Mouse (Mus musculus) stomach, postnatal 0 days (tissue): ENCODE measurements at regions not wholly inside any gene's neighbourhood (a gene's known extent, or its start where the extent isn't known, plus 50 kb on each side); places are given as distances from the start of the nearest gene placed in this dataset.

Source experiments
- ATAC-seq: fragments of 200-750 bp; cut with Nextera tagmentation; 2 replicates; pipeline ENCODE4 v1.8.0; 2017; ENCODE audit not compliant: low FRiP score, low TSS enrichment
- DNase-seq: peaks from one replicate; pipeline ENCODE4 v3.0.0-alpha.2; 2016; ENCODE audit warnings: low spot score
- H3K27ac ChIP-seq: fragments of 300-500 bp; sonication (generic); replicated peaks from 2 replicates; pipeline ENCODE4 v1.5.1; 2014; ENCODE audit warnings: mild to moderate bottlenecking, control low read depth
- H3K27me3 ChIP-seq: fragments of 300-500 bp; sonication (generic); 2 replicates; pipeline ENCODE4 v1.6.1; 2014; ENCODE audit warnings: low read length; ENCODE audit not compliant: control insufficient read depth, insufficient read depth
- H3K36me3 ChIP-seq: fragments of 300-500 bp; sonication (generic); 2 replicates; pipeline ENCODE4 v1.6.1; 2014; ENCODE audit warnings: low read length, mixed read lengths; ENCODE audit not compliant: control insufficient read depth, insufficient read depth
- H3K4me1 ChIP-seq: fragments of 300-500 bp; sonication (generic); replicated peaks from 2 replicates; pipeline ENCODE4 v1.6.1; 2014; ENCODE audit warnings: antibody characterized with exemption; ENCODE audit not compliant: control insufficient read depth, insufficient read depth
- H3K4me2 ChIP-seq: fragments of 300-500 bp; sonication (generic); replicated peaks from 2 replicates; pipeline ENCODE4 v1.6.1; 2014; ENCODE audit warnings: low read depth, mild to moderate bottlenecking, control low read depth, moderate library complexity
- H3K4me3 ChIP-seq: fragments of 300-500 bp; sonication (generic); 2 replicates; pipeline ENCODE4 v1.5.1; 2014; ENCODE audit warnings: low read depth, low read length, control low read depth
- H3K9ac ChIP-seq: fragments of 300-500 bp; sonication (generic); 2 replicates; pipeline ENCODE4 v1.6.1; 2014; ENCODE audit warnings: mild to moderate bottlenecking, low read length, control low read depth, mixed read lengths
- H3K9me3 ChIP-seq: fragments of 300-500 bp; sonication (generic); 2 replicates; pipeline ENCODE4 v1.6.1; 2016; ENCODE audit warnings: low read length; ENCODE audit not compliant: control insufficient read depth
- CTCF ChIP-seq: IDR thresholded peaks from 2 replicates; pipeline ENCODE4 v1.5.1; 2016; ENCODE audit warnings: antibody characterized with exemption, low read depth, mild to moderate bottlenecking, moderate library complexity
- EP300 ChIP-seq: optimal IDR thresholded peaks from 2 replicates; pipeline ENCODE3; 2016; ENCODE audit warnings: antibody characterized with exemption
- WGBS: fragments of 180-500 bp; shearing (Covaris S2); extraction: QIAGEN DNeasy Blood & Tissue Kit; methylation state at CpG from one replicate; pipeline ENCODE4 v1.1.7; 2014; 5-methylcytosine and 5-hydroxymethylcytosine counted together

GRCm38 (mm10) chr13:18063677-18064076, 70.5 kb upstream of the Yae1d1 start:
- TF ChIP-seq EP300 = no peak
- TF ChIP-seq CTCF = no peak
- Histone ChIP-seq H3K4me2 (no peak overlapping the region), H3K9ac (no peak overlapping the region), H3K27ac (no peak overlapping the region), H3K4me1 (no peaks in the 10 kb centered on the region), H3K36me3 (no peaks in the 10 kb centered on the region), H3K9me3 (no peaks in the 10 kb centered on the region), H3K27me3 (no peaks in the 10 kb centered on the region), H3K4me3 (no peak overlapping the region)
- ATAC-seq (no peak), DNase-seq (no peak)
- 72% methylated on average over 8 of the region's 8 CpGs for WGBS

GRCm38 (mm10) chr13:18060265-18060664, 67.1 kb upstream of the Yae1d1 start:
- TF ChIP-seq EP300 (no peak), CTCF (no peak)
- Histone ChIP-seq H3K27ac (no peak overlapping the region), H3K4me3 (no peak overlapping the region), H3K4me2 (no peak overlapping the region), H3K4me1 (no peaks in the 10 kb centered on the region), H3K27me3 (no peaks in the 10 kb centered on the region), H3K36me3 (no peaks in the 10 kb centered on the region), H3K9me3 (no peaks in the 10 kb centered on the region), H3K9ac (no peak overlapping the region)
- no peak for DNase-seq
- WGBS = 68% methylated on average over 2 of the region's 2 CpGs
- no peak for ATAC-seq

DNA sequence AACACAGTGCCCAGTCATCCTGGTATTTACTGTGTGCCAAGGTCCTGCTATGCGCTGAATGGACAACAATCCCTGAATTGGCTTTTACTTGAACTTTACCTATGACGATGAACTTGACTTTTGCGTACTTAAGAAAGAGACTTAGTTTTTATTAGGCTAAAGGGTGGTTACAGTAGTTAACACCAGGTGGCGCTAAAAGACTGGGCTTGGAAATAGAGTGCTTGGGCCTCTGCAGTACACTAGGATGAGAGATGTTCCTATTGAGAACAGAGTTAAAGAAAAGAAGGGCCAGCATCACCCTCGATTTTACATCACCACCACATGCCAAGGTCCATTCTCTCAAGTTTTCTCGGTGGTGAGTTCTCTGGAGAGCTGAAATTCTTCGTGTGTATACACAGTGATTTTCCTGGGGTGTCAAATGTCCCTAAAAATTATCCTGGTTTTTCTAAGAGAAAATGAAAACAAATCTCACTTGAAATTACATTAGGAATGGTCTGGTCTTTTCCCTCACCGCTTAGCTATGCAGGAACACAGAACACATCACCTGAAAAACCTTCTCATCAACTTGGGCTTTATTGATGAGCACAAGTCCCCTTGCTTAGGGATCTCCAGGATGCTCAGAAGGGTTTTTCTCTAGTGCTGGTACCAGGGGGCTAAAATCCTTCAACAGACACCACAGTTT, 64.2 kb upstream of the Yae1d1 start:
- DNase-seq = peak; percentile 52
- Histone ChIP-seq H3K9ac (no peak overlapping the region), H3K4me2 (no peak overlapping the region), H3K36me3 (no peaks in the 10 kb centered on the region), H3K4me1 (no peaks in the 10 kb centered on the region), H3K27ac (no peak overlapping the region), H3K9me3 (no peaks in the 10 kb centered on the region), H3K4me3 (no peak overlapping the region), H3K27me3 (no peaks in the 10 kb centered on the region)
- 21% methylated on average over 8 of the region's 8 CpGs for WGBS
- ATAC-seq = peak; percentile 53; the same call in 1 of the 2 replicates
- peak; percentile 95 for TF ChIP-seq CTCF
- TF ChIP-seq EP300 = no peak

DNA sequence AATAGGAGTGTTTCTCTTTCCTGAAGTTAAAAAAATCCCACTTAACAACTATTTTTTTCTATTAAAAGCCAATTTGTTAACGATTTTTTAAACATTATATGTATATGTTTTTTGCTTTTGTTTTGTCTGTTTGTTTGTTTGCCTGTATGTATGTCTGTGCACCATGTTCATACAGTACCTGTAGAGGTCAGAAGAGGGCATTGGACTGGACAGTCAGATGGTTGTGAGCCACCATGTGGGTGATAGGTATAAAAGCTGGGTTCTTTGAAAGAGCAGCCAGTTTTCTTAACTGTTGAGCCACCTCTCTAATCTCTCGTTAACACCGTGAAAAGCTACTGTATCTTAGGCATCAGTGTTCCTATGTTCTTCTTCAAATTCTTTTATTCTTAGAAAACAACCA, 63.7 kb upstream of the Yae1d1 start:
- ATAC-seq (no peak), DNase-seq (no peak)
- Histone ChIP-seq H3K27me3 (no peaks in the 10 kb centered on the region), H3K27ac (no peak overlapping the region), H3K4me2 (no peak overlapping the region), H3K4me1 (no peaks in the 10 kb centered on the region), H3K4me3 (no peak overlapping the region), H3K9ac (no peak overlapping the region), H3K36me3 (no peaks in the 10 kb centered on the region), H3K9me3 (no peaks in the 10 kb centered on the region)
- WGBS = 60% methylated on average over 3 of the region's 3 CpGs
- TF ChIP-seq CTCF (no peak), EP300 (no peak)

DNA sequence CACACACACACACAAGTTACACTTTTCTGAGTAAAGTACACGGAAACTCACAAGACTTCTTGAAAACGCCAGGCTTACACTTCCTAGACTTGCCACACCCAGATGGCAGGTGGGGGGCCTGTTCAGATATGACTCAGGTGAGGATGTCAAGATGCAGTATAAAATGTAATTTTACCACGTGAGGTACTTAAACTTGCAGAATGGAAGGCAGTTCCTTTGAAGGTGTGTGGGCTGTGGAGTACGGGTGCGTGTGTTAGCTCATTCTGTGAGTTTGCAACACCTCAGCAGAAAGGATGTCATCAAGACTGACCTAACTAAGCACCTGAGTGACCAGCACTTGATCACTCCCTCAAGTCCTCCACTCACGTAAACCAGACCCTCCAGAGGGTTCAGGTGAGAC, 50.0 kb upstream of the Yae1d1 start:
- 76% methylated on average over 6 of the region's 6 CpGs for WGBS
- Histone ChIP-seq H3K4me3 (no peak overlapping the region), H3K27me3 (no peaks in the 10 kb centered on the region), H3K36me3 (no peaks in the 10 kb centered on the region), H3K9me3 (no peaks in the 10 kb centered on the region), H3K4me2 (no peak overlapping the region), H3K27ac (no peak overlapping the region), H3K9ac (no peak overlapping the region), H3K4me1 (no peaks in the 10 kb centered on the region)
- no peak for ATAC-seq
- TF ChIP-seq EP300 = no peak
- no peak for TF ChIP-seq CTCF
- DNase-seq = no peak
